Mouse (Mus musculus) midbrain, embryonic 16.5 days (tissue): Measurements from ENCODE around the gene Erbb4. TPM values are rescaled to one million over a fixed set of nuclear protein-coding genes. Genes with fewer than 3 reads are reported as not detected.

Experiments
- ATAC-seq: fragments of 200-750 bp; cut with Nextera tagmentation; 2 replicates; pipeline ENCODE4 v1.8.0; 2017; ENCODE audit warnings: moderate TSS enrichment
- H3K27ac ChIP-seq: fragments of 300-500 bp; sonication (generic); 2 replicates; pipeline ENCODE4 v1.5.1; 2014; ENCODE audit warnings: mild to moderate bottlenecking, low read length, mixed read lengths
- H3K27me3 ChIP-seq: fragments of 300-500 bp; sonication (generic); 2 replicates; pipeline ENCODE4 v1.6.1; 2014; ENCODE audit warnings: low read depth, low read length, mixed read lengths; ENCODE audit not compliant: control insufficient read depth, insufficient read depth
- H3K36me3 ChIP-seq: fragments of 300-500 bp; sonication (generic); 2 replicates; pipeline ENCODE4 v1.6.1; 2014; ENCODE audit warnings: mild to moderate bottlenecking, low read length, moderate library complexity, mixed read lengths; ENCODE audit not compliant: control insufficient read depth, insufficient read depth
- H3K4me1 ChIP-seq: fragments of 300-500 bp; sonication (generic); 2 replicates; pipeline ENCODE4 v1.6.1; 2014; ENCODE audit warnings: mild to moderate bottlenecking, low read length, mixed read lengths; ENCODE audit not compliant: control insufficient read depth, insufficient read depth
- H3K4me2 ChIP-seq: fragments of 300-500 bp; sonication (generic); 2 replicates; pipeline ENCODE4 v1.6.1; 2014; ENCODE audit warnings: mild to moderate bottlenecking, low read length, mixed read lengths
- H3K4me3 ChIP-seq: fragments of 300-500 bp; sonication (generic); 2 replicates; pipeline ENCODE4 v1.5.1; 2014; ENCODE audit warnings: low read depth, mild to moderate bottlenecking, low read length, moderate library complexity, mixed read lengths
- H3K9ac ChIP-seq: fragments of 300-500 bp; sonication (generic); 2 replicates; pipeline ENCODE4 v1.6.1; 2014; ENCODE audit warnings: low read depth, low read length, mixed read lengths
- H3K9me3 ChIP-seq: fragments of 300-500 bp; sonication (generic); replicated peaks from 2 replicates; pipeline ENCODE4 v1.6.1; 2014; ENCODE audit warnings: mild to moderate bottlenecking, low read length, mixed read lengths; ENCODE audit not compliant: control insufficient read depth, poor library complexity, severe bottlenecking
- WGBS: fragments of 180-500 bp; shearing (Covaris S2); extraction: QIAGEN DNeasy Blood & Tissue Kit; methylation state at CpG from one replicate; pipeline ENCODE4 v1.1.7; 2014; 5-methylcytosine and 5-hydroxymethylcytosine counted together
- polyA plus RNA-seq: library from polyadenylated mRNA; unstranded; fragments of >200 nt; fragmentation: Nextera tagmentation; extraction: Ambion mirVana; gene quantifications from 2 replicates; pipeline ENCODE4 v1.2.1, GENCODE M21; 2015

Gene Erbb4
- polyA plus RNA-seq, 1 experiment from 2014 or later, result 10.5 TPM

GRCm38 (mm10) chr1:68542942-68543341, 564.9 kb downstream of the Erbb4 start:
- no peaks in the 10 kb centered on the region for H3K4me1 ChIP-seq
- H3K36me3 ChIP-seq, result no peaks in the 10 kb centered on the region
- no peak for ATAC-seq
- H3K27me3 ChIP-seq, result no peaks in the 10 kb centered on the region
- H3K4me3 ChIP-seq, result no peak overlapping the region
- 92% methylated on average over 4 of the region's 4 CpGs for WGBS
- no peak overlapping the region for H3K27ac ChIP-seq
- H3K9ac ChIP-seq, result no peak overlapping the region
- no peaks in the 10 kb centered on the region for H3K9me3 ChIP-seq
- H3K4me2 ChIP-seq, result no peak overlapping the region

GRCm38 (mm10) chr1:68517820-68518219, 590.0 kb downstream of the Erbb4 start:
- no peak overlapping the region for H3K4me2 ChIP-seq
- H3K36me3 ChIP-seq, result no peaks in the 10 kb centered on the region
- no peak overlapping the region for H3K9ac ChIP-seq
- no peaks in the 10 kb centered on the region for H3K27me3 ChIP-seq
- 85% methylated on average over 2 of the region's 2 CpGs for WGBS
- no peak overlapping the region for H3K27ac ChIP-seq
- H3K4me1 ChIP-seq, result no peaks in the 10 kb centered on the region
- no peak overlapping the region for H3K4me3 ChIP-seq
- no peak for ATAC-seq
- no peaks in the 10 kb centered on the region for H3K9me3 ChIP-seq

GRCm38 (mm10) chr1:68503873-68504272, 604.0 kb downstream of the Erbb4 start:
- Histone ChIP-seq H3K4me1 (no peaks in the 10 kb centered on the region), H3K4me2 (no peak overlapping the region), H3K27me3 (no peaks in the 10 kb centered on the region), H3K9me3 (no peaks in the 10 kb centered on the region), H3K9ac (no peak overlapping the region), H3K36me3 (no peaks in the 10 kb centered on the region), H3K27ac (no peak overlapping the region), H3K4me3 (no peak overlapping the region)
- ATAC-seq, result no peak
- 86% methylated on average over 1 of the region's 1 CpGs for WGBS

- Histone ChIP-seq H3K36me3 (no peaks in the 10 kb centered on the region), H3K4me1 (no peaks in the 10 kb centered on the region), H3K4me3 (no peak overlapping the region), H3K9ac (no peak overlapping the region), H3K27me3 (no peaks in the 10 kb centered on the region), H3K4me2 (no peak overlapping the region), H3K27ac (no peak overlapping the region), H3K9me3 (no peaks in the 10 kb centered on the region)
- no peak for ATAC-seq
- 51% methylated on average over 4 of the region's 4 CpGs for WGBS
These were observed 606.3 kb downstream of the Erbb4 start for GRCm38 (mm10) chr1:68501561-68501960.

GRCm38 (mm10) chr1:68466390-68466960, 641.4 kb downstream of the Erbb4 start:
- Histone ChIP-seq H3K36me3 (no peaks in the 10 kb centered on the region), H3K4me2 (no peak overlapping the region), H3K9me3 (no peaks in the 10 kb centered on the region), H3K4me1 (0 out of 2 replicates have a peak, but pooled peaks cover 3% of the 10 kb centered on the region), H3K9ac (no peak overlapping the region), H3K4me3 (no peak overlapping the region), H3K27ac (no peak overlapping the region), H3K27me3 (no peaks in the 10 kb centered on the region)
- no peak for ATAC-seq

GRCm38 (mm10) chr1:68451274-68451673, 656.6 kb downstream of the Erbb4 start:
- H3K4me1 ChIP-seq, result peaks cover 3% of the 10 kb centered on the region; the same call in 1 of the 2 replicates
- no peak overlapping the region for H3K4me3 ChIP-seq
- no peak overlapping the region for H3K4me2 ChIP-seq
- H3K27me3 ChIP-seq, result no peaks in the 10 kb centered on the region
- H3K27ac ChIP-seq, result no peak overlapping the region
- H3K9me3 ChIP-seq, result no peaks in the 10 kb centered on the region
- no peaks in the 10 kb centered on the region for H3K36me3 ChIP-seq
- WGBS, result 76% methylated on average over 1 of the region's 1 CpGs
- no peak overlapping the region for H3K9ac ChIP-seq
- no peak for ATAC-seq

GRCm38 (mm10) chr1:68424336-68424983, 683.4 kb downstream of the Erbb4 start:
- H3K9me3 ChIP-seq, result no peaks in the 10 kb centered on the region
- H3K27me3 ChIP-seq, result no peaks in the 10 kb centered on the region
- no peak overlapping the region for H3K4me2 ChIP-seq
- WGBS, result 70% methylated on average over 5 of the region's 5 CpGs
- no peak overlapping the region for H3K4me3 ChIP-seq
- H3K27ac ChIP-seq, result no peak overlapping the region
- H3K36me3 ChIP-seq, result no peaks in the 10 kb centered on the region
- H3K9ac ChIP-seq, result no peak overlapping the region
- H3K4me1 ChIP-seq, result no peaks in the 10 kb centered on the region
- ATAC-seq, result no peak

- Histone ChIP-seq H3K36me3 (no peaks in the 10 kb centered on the region), H3K4me2 (no peak overlapping the region), H3K27me3 (no peaks in the 10 kb centered on the region), H3K4me3 (no peak overlapping the region), H3K9me3 (no peaks in the 10 kb centered on the region), H3K4me1 (no peaks in the 10 kb centered on the region), H3K27ac (no peak overlapping the region), H3K9ac (no peak overlapping the region)
- peak; percentile 36; the same call in 1 of the 2 replicates for ATAC-seq
- 14% methylated on average over 4 of the region's 4 CpGs for WGBS
These were observed 706.7 kb downstream of the Erbb4 start for GRCm38 (mm10) chr1:68401204-68401603.

- H3K9ac ChIP-seq, result no peak overlapping the region
- WGBS, result 92% methylated on average over 2 of the region's 2 CpGs
- no peak for ATAC-seq
These were observed 736.3 kb downstream of the Erbb4 start for GRCm38 (mm10) chr1:68371531-68371930.

More at GRCm38 (mm10) chr1:68371531-68371930, 736.3 kb downstream of the Erbb4 start:
- no peak overlapping the region for H3K4me3 ChIP-seq
- no peak overlapping the region for H3K4me2 ChIP-seq
- no peaks in the 10 kb centered on the region for H3K36me3 ChIP-seq
- no peaks in the 10 kb centered on the region for H3K9me3 ChIP-seq
- H3K27ac ChIP-seq, result no peak overlapping the region
- no peaks in the 10 kb centered on the region for H3K4me1 ChIP-seq
- no peaks in the 10 kb centered on the region for H3K27me3 ChIP-seq
